Mouse (Mus musculus) stomach, embryonic 14.5 days (tissue): ENCODE measurements at regions not wholly inside any gene's neighbourhood (a gene's known extent, or its start where the extent isn't known, plus 50 kb on each side); places are given as distances from the start of the nearest gene placed in this dataset.

Source experiments
- ATAC-seq: fragments of 200-750 bp; cut with Nextera tagmentation; 2 replicates; pipeline ENCODE4 v1.8.0; 2017; ENCODE audit warnings: low read depth, moderate TSS enrichment; ENCODE audit not compliant: insufficient number of reproducible peaks, insufficient read depth, low FRiP score
- H3K27ac ChIP-seq: fragments of 300-500 bp; sonication (generic); 2 replicates; pipeline ENCODE4 v1.5.1; 2014; ENCODE audit warnings: mild to moderate bottlenecking, low read length, moderate library complexity, mixed read lengths
- H3K27me3 ChIP-seq: fragments of 300-500 bp; sonication (generic); 2 replicates; pipeline ENCODE4 v1.6.1; 2014; ENCODE audit warnings: low read length, control low read depth, mixed read lengths; ENCODE audit not compliant: control insufficient read depth, insufficient read depth
- H3K36me3 ChIP-seq: fragments of 300-500 bp; sonication (generic); 2 replicates; pipeline ENCODE4 v1.6.1; 2014; ENCODE audit warnings: mild to moderate bottlenecking, control low read depth, low read length, moderate library complexity, mixed read lengths; ENCODE audit not compliant: control insufficient read depth, insufficient read depth
- H3K4me1 ChIP-seq: fragments of 300-500 bp; sonication (generic); 2 replicates; pipeline ENCODE4 v1.6.1; 2014; ENCODE audit warnings: low read length, control low read depth, mixed read lengths; ENCODE audit not compliant: control insufficient read depth, insufficient read depth
- H3K4me2 ChIP-seq: fragments of 300-500 bp; sonication (generic); replicated peaks from 2 replicates; pipeline ENCODE4 v1.6.1; 2014; ENCODE audit warnings: low read depth, low read length, control low read depth
- H3K4me3 ChIP-seq: fragments of 300-500 bp; sonication (generic); 2 replicates; pipeline ENCODE4 v1.5.1; 2014; ENCODE audit warnings: low read depth, low read length, control low read depth
- H3K9ac ChIP-seq: fragments of 300-500 bp; sonication (generic); replicated peaks from 2 replicates; pipeline ENCODE4 v1.6.1; 2014; ENCODE audit warnings: low read depth, mild to moderate bottlenecking, control low read depth, low read length, moderate library complexity, mixed read lengths
- H3K9me3 ChIP-seq: fragments of 300-500 bp; sonication (generic); 2 replicates; pipeline ENCODE4 v1.6.1; 2016; ENCODE audit warnings: low read depth, low read length, control low read depth; ENCODE audit not compliant: control insufficient read depth
- WGBS: fragments of 180-500 bp; shearing (Covaris S2); extraction: QIAGEN DNeasy Blood & Tissue Kit; methylation state at CpG from one replicate; pipeline ENCODE4 v1.1.7; 2014; 5-methylcytosine and 5-hydroxymethylcytosine counted together

- Histone ChIP-seq H3K9me3 (no peaks in the 10 kb centered on the region), H3K27ac (no peak overlapping the region), H3K27me3 (no peaks in the 10 kb centered on the region), H3K9ac (no peak overlapping the region), H3K4me2 (no peak overlapping the region), H3K4me1 (no peaks in the 10 kb centered on the region), H3K36me3 (no peaks in the 10 kb centered on the region), H3K4me3 (no peak overlapping the region)
- 81% methylated on average over 6 of the region's 6 CpGs for WGBS
- ATAC-seq: no peak
Measured at GRCm38 (mm10) chr8:35240884-35241283, 524.7 kb upstream of the Gm19410 start.

- Histone ChIP-seq H3K27ac (no peak overlapping the region), H3K4me2 (no peak overlapping the region), H3K36me3 (no peaks in the 10 kb centered on the region), H3K27me3 (no peaks in the 10 kb centered on the region), H3K4me3 (no peak overlapping the region), H3K9me3 (no peaks in the 10 kb centered on the region), H3K9ac (no peak overlapping the region), H3K4me1 (no peaks in the 10 kb centered on the region)
- ATAC-seq: no peak
- WGBS: 45% methylated on average over 11 of the region's 11 CpGs
Measured at GRCm38 (mm10) chr8:35243555-35243954, 522.0 kb upstream of the Gm19410 start.

GRCm38 (mm10) chr8:35249747-35250375 lies 515.7 kb upstream of the Gm19410 start:
- Histone ChIP-seq H3K4me1 (no peaks in the 10 kb centered on the region), H3K9ac (no peak overlapping the region), H3K27me3 (no peaks in the 10 kb centered on the region), H3K36me3 (no peaks in the 10 kb centered on the region), H3K27ac (no peak overlapping the region), H3K4me3 (no peak overlapping the region), H3K9me3 (no peaks in the 10 kb centered on the region), H3K4me2 (no peak overlapping the region)
- 82% methylated on average over 7 of the region's 7 CpGs for WGBS
- ATAC-seq: no peak

- H3K4me1 ChIP-seq: no peaks in the 10 kb centered on the region
- H3K4me3 ChIP-seq: no peak overlapping the region
- no peak overlapping the region for H3K4me2 ChIP-seq
- H3K27me3 ChIP-seq: no peaks in the 10 kb centered on the region
- 51% methylated on average over 4 of the region's 4 CpGs for WGBS
- H3K9ac ChIP-seq: no peak overlapping the region
- H3K27ac ChIP-seq: no peak overlapping the region
- H3K9me3 ChIP-seq: no peaks in the 10 kb centered on the region
- H3K36me3 ChIP-seq: no peaks in the 10 kb centered on the region
- ATAC-seq: no peak
Measured at GRCm38 (mm10) chr8:35250641-35251040, 514.9 kb upstream of the Gm19410 start.

- no peak for ATAC-seq
- H3K27me3 ChIP-seq: no peaks in the 10 kb centered on the region
- H3K27ac ChIP-seq: no peak overlapping the region
- no peak overlapping the region for H3K9ac ChIP-seq
- H3K4me3 ChIP-seq: no peak overlapping the region
- H3K9me3 ChIP-seq: no peaks in the 10 kb centered on the region
- no peaks in the 10 kb centered on the region for H3K36me3 ChIP-seq
- H3K4me1 ChIP-seq: no peaks in the 10 kb centered on the region
- H3K4me2 ChIP-seq: no peak overlapping the region
- WGBS: 86% methylated on average over 4 of the region's 4 CpGs
Measured at GRCm38 (mm10) chr8:35253946-35254345, 511.6 kb upstream of the Gm19410 start.

GRCm38 (mm10) chr8:35255327-35255726 lies 510.3 kb upstream of the Gm19410 start:
- no peak for ATAC-seq
- WGBS: 92% methylated on average over 2 of the region's 2 CpGs
- H3K4me3 ChIP-seq: no peak overlapping the region
- no peak overlapping the region for H3K9ac ChIP-seq
- no peaks in the 10 kb centered on the region for H3K9me3 ChIP-seq
- no peak overlapping the region for H3K27ac ChIP-seq
- H3K27me3 ChIP-seq: no peaks in the 10 kb centered on the region
- no peaks in the 10 kb centered on the region for H3K4me1 ChIP-seq
- no peaks in the 10 kb centered on the region for H3K36me3 ChIP-seq
- H3K4me2 ChIP-seq: no peak overlapping the region

- Histone ChIP-seq H3K4me2 (no peak overlapping the region), H3K27me3 (no peaks in the 10 kb centered on the region), H3K4me1 (no peaks in the 10 kb centered on the region), H3K4me3 (no peak overlapping the region), H3K9me3 (no peaks in the 10 kb centered on the region), H3K27ac (no peak overlapping the region), H3K9ac (no peak overlapping the region), H3K36me3 (no peaks in the 10 kb centered on the region)
- no peak for ATAC-seq
- 45% methylated on average over 4 of the region's 4 CpGs for WGBS
Measured at GRCm38 (mm10) chr8:35256958-35257357, 508.6 kb upstream of the Gm19410 start.

- H3K4me3 ChIP-seq: no peak overlapping the region
- no peak overlapping the region for H3K9ac ChIP-seq
- H3K9me3 ChIP-seq: no peaks in the 10 kb centered on the region
- no peak for ATAC-seq
- no peak overlapping the region for H3K4me2 ChIP-seq
- 77% methylated on average over 5 of the region's 5 CpGs for WGBS
- no peaks in the 10 kb centered on the region for H3K36me3 ChIP-seq
- H3K4me1 ChIP-seq: no peaks in the 10 kb centered on the region
- no peak overlapping the region for H3K27ac ChIP-seq
- no peaks in the 10 kb centered on the region for H3K27me3 ChIP-seq
Measured at GRCm38 (mm10) chr8:35268221-35268620, 497.4 kb upstream of the Gm19410 start.

- Histone ChIP-seq H3K27ac (no peak overlapping the region), H3K4me3 (no peak overlapping the region), H3K9me3 (no peaks in the 10 kb centered on the region), H3K9ac (no peak overlapping the region), H3K4me2 (no peak overlapping the region), H3K36me3 (no peaks in the 10 kb centered on the region), H3K27me3 (no peaks in the 10 kb centered on the region), H3K4me1 (no peaks in the 10 kb centered on the region)
- 95% methylated on average over 2 of the region's 2 CpGs for WGBS
- ATAC-seq: no peak
Measured at GRCm38 (mm10) chr8:35268986-35269385, 496.6 kb upstream of the Gm19410 start.
